Mouse (Mus musculus): Measurements from ENCODE around the gene Aadacl2.

DNA sequence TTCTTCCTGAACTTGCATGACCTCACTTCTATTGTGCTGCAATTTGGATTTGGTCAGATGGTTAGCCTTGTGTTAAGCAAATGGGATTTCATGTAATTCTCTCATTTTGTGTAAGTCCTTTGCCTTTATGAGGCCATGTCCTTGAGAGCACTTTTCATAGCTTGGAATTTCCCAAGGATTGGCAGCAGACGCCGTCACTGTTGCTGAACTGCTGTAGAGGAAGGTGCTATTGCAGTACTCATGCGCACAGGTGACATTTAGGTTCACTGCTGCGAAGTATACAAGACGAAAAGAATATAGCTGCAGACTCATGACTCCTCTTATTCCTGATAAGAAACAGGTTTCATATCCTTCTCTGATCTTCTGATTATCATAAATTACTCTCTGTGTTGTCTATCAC, 35.7 kb upstream of the Aadacl2 start:
- TF ChIP-seq MAX (IDR thresholded peaks at IDR 0.05; ENCODE audit: low read depth) (no peak), POLR2A (IDR thresholded peaks at IDR 0.05; ENCODE audit: insufficient read length, low read depth) (no peak), TCF12 (IDR thresholded peaks at IDR 0.05; ENCODE audit: insufficient read depth, poor library complexity, severe bottlenecking) (no peak)

Data from myocyte (in vitro differentiated cells).